Mouse (Mus musculus) kidney, adult 11 months (tissue): ENCODE results near the gene Trpv5.

Experiments used
- DNase-seq: peaks from one replicate; pipeline ENCODE4 v3.0.0; 2022

Gene Trpv5

GRCm38 (mm10) chr6:41637927-41638506, 42.6 kb downstream of the Trpv5 start:
- no peak for DNase-seq

GRCm38 (mm10) chr6:41637393-41637792, 43.2 kb downstream of the Trpv5 start:
- no peak for DNase-seq

DNA sequence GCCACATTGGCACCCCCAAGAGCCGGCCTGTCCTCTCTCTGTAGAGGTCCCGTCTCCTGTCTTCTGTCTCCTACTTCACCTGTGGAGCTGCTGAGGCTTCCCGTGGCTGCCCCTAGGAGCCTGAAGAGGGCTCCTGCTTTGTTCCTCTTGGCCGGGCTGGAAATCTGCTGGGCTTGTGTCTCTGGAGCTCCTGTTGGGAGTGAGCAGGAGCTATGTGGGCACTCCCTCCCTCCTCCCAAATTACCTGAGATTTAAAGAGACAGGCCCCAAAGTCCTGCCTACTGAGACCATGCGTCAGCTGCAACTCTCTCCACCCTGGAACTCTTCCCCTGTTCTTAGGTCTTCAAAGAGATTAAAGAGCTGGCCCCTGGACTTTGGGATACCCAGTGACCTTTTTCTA, 44.4 kb downstream of the Trpv5 start, which contains the start of gene Trpv6:
TSS of gene Trpv6 (minus strand) at position 228 of the 400 bp plus-strand sequence.
- DNase-seq, result no peak

- no peak for DNase-seq
Observed at GRCm38 (mm10) chr6:41635211-41635610, 45.4 kb downstream of the Trpv5 start.

DNA sequence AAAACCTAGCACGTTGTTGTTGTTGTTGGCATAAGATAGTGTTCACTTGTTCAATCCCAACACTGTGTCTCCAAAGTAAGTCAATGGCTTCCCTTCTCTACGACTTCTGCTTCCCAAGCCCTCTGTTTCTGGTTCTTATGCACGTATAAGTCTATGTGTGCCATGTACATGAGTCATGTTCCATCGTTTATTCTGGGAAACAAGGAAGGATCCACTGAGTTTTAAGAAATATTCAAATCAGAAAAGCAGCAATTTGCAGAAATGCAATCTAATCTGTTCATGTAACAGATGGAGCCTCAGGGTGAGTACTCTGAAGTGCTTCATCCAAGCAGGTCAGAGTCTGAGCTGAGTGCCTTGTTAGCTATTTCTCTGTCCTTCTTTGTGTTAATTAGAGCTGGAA, 49.0 kb downstream of the Trpv5 start:
- DNase-seq, result no peak

GRCm38 (mm10) chr6:41630791-41631190, 49.8 kb downstream of the Trpv5 start:
- no peak for DNase-seq

- DNase-seq, result no peak
Observed at GRCm38 (mm10) chr6:41628180-41628579, 52.4 kb downstream of the Trpv5 start.

GRCm38 (mm10) chr6:41622661-41623060, 57.9 kb downstream of the Trpv5 start:
- DNase-seq, result no peak

DNA sequence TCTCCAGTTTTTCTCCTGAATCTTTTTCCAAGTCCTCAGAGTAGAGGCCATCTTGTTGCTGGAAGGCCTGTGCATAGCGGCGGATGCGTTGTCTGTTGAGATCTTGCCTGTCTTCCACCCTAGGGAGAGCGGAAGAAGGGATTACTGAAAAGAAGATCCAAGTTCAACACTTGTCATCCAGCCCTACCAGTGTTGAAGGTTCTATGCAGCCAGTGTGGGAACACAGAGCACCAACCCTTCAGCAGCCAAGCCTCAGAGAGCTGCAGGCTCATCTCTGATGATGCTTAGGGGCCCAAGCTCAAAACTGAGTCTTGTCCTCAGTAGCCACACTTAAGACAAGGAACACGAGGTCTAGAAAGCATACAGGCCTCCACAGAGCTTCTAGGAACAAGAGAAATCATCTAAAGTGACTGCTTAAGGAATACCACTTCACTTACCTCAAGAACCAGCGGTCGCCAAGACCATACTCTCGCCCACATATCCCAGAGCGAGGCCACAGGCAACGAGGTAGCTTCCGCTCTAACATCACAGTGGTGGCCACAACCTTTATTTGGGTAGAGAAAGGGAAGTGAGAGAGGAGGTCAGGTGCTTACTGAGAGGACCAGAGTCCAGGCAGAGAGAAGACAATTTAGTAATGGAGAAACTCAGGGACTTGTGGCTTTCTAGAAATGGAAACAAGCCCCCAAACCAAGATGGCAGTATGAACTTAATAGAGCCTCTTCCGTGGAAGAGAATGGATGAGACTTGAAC, 59.2 kb downstream of the Trpv5 start:
- DNase-seq, result no peak

- no peak for DNase-seq
Observed at GRCm38 (mm10) chr6:41620173-41620798, 60.3 kb downstream of the Trpv5 start.

DNA sequence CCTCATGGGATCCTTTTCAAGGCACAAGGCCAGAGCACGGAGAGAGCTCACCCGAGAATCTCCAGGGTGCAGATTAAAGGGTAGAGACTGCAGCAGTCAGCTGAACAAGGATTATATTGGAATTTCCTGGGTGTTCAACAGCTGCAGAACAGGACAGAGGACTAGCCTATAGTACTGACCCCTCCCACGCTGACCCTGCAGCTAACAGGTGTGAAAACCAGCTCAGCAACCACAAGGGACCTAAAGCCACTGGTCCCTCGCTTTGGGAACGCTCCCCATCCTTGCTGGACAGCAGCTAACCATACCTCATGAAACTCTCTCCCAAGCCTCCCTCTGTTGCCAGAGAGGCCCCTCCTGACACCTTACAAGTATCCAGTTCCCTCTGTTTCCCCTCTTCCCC, 72.9 kb downstream of the Trpv5 start:
- DNase-seq, result no peak

DNA sequence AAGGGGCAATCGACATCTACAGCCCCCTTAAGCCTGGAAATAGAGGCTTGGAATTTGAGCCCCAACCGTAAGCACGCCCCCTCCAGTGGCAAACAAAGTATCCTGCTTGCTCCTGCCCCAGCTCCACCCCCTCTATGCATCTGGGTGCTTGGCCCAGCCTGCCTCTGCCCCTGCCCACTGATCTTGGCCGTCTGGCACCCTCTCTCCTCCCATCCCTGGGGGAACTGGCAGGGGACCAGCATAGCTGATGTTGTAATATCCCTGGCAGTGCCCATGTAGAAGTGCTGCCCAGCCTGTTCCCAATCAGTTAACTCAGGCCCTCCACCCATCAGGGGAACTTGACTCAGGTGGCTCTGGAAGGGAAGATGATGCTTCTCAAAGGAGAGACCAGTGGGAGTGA, 74.4 kb downstream of the Trpv5 start:
- DNase-seq, result no peak

DNA sequence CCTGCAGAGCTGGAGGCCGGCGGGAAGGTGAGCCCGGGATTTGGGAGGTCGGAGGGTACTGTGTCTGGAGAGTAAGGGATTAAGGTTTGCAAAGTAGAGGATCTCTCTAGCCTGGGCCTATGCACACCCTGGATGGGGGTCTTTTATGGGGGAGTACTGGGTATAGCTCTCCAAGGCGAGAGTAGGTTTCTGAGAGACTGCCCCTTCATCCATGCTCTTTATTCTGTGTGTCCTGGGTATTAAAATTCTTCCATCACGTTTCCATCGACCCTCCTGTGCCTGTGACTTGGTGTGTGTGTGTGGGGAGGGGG, 74.8 kb downstream of the Trpv5 start:
- DNase-seq, result no peak

DNA sequence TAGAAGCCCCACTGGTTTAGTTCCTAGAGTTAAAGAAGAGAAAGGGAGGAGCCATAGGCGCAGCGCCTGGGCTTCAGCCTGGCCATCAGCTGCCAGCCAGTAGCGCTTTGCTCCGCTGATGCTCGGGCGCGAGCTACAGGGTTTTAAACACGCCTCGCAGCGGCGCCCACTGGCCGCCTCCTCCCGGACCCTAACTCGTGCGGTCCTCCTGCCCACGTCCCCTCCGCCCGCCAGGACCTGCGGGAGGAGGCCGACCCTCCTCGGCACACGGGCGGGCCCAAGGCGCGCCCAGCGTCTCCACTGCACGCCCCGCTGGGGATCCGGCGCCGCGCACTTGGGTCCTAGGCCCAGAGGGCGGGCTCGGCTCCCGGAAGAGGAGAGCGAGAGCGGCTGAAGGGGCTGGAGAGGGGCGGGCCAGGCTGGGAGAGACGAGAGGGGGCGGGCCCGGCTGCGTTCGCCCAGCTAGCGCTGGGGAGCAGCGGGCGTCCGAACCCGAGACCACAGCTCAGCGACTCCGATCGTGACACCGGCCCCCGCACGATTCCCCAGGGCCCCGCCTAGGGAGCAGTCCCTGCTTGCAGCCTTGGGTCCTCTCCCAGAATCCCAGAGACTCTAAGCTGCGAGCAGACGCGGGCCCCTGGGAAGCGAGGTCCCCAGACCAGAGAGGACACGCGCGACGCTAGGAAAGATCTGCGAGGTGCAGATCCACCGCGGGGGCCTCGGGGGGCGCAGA, 75.3 kb downstream of the Trpv5 start, which contains the start of gene Ephb6:
TSS of gene Ephb6 (plus strand) at position 422 of the 733 bp plus-strand sequence.
- peak; percentile 24 for DNase-seq

GRCm38 (mm10) chr6:41604401-41605050, 76.0 kb downstream of the Trpv5 start:
- DNase-seq, result no peak
